Mouse (Mus musculus): ENCODE results near the gene Mtus2.
A peak's percentile ranks its signal among the peaks of the same experiment; 100 is the strongest.

The Mtus2 gene

GRCm38 (mm10) chr5:147957592-147958271 lies 612 bp downstream of the Mtus2 start:
- DNase-seq (ENCODE audit: low read depth, low spot score) = no peak

GRCm38 (mm10) chr5:147958552-147958951 lies 1.4 kb downstream of the Mtus2 start:
- DNase-seq (ENCODE audit: low read depth, low spot score) = no peak

GRCm38 (mm10) chr5:147959088-147959487 lies 2.0 kb downstream of the Mtus2 start:
- DNase-seq (ENCODE audit: low read depth, low spot score) = peak; percentile 44

- no peak for DNase-seq (ENCODE audit: low read depth, low spot score)
Measured at GRCm38 (mm10) chr5:147960793-147961192, 3.7 kb downstream of the Mtus2 start.

GRCm38 (mm10) chr5:147963820-147964580 lies 6.9 kb downstream of the Mtus2 start:
- DNase-seq (ENCODE audit: low read depth, low spot score) = no peak

- no peak for DNase-seq (ENCODE audit: low read depth, low spot score)
Measured at GRCm38 (mm10) chr5:147964776-147965175, 7.7 kb downstream of the Mtus2 start.

- DNase-seq (ENCODE audit: low read depth, low spot score) = no peak
Measured at GRCm38 (mm10) chr5:147966646-147967045, 9.5 kb downstream of the Mtus2 start.

GRCm38 (mm10) chr5:147969566-147969965 lies 12.4 kb downstream of the Mtus2 start:
- no peak for DNase-seq (ENCODE audit: low read depth, low spot score)

- no peak for DNase-seq (ENCODE audit: low read depth, low spot score)
Measured at GRCm38 (mm10) chr5:147976001-147976400, 18.9 kb downstream of the Mtus2 start.

GRCm38 (mm10) chr5:147980606-147981005 lies 23.5 kb downstream of the Mtus2 start:
- DNase-seq (ENCODE audit: low read depth, low spot score) = no peak

GRCm38 (mm10) chr5:147990289-147990688 lies 33.2 kb downstream of the Mtus2 start:
- DNase-seq (ENCODE audit: low read depth, low spot score) = no peak

- DNase-seq (ENCODE audit: low read depth, low spot score) = no peak
Measured at GRCm38 (mm10) chr5:147990775-147991174, 33.7 kb downstream of the Mtus2 start.

- no peak for DNase-seq (ENCODE audit: low read depth, low spot score)
Measured at GRCm38 (mm10) chr5:147992581-147993378, 35.7 kb downstream of the Mtus2 start.

- DNase-seq (ENCODE audit: low read depth, low spot score) = no peak
Measured at GRCm38 (mm10) chr5:148005263-148005662, 48.1 kb downstream of the Mtus2 start.

GRCm38 (mm10) chr5:148012156-148012555 lies 55.0 kb downstream of the Mtus2 start:
- no peak for DNase-seq (ENCODE audit: low read depth, low spot score)

GRCm38 (mm10) chr5:148014133-148014854 lies 57.2 kb downstream of the Mtus2 start:
- DNase-seq (ENCODE audit: low read depth, low spot score) = no peak

- DNase-seq (ENCODE audit: low read depth, low spot score) = no peak
Measured at GRCm38 (mm10) chr5:148015383-148015782, 58.3 kb downstream of the Mtus2 start.

GRCm38 (mm10) chr5:148017371-148017770 lies 60.3 kb downstream of the Mtus2 start:
- DNase-seq (ENCODE audit: low read depth, low spot score) = no peak

- DNase-seq (ENCODE audit: low read depth, low spot score) = no peak
Measured at GRCm38 (mm10) chr5:148022784-148023183, 65.7 kb downstream of the Mtus2 start.

- DNase-seq (ENCODE audit: low read depth, low spot score) = no peak
Measured at GRCm38 (mm10) chr5:148026401-148027349, 69.6 kb downstream of the Mtus2 start.
